Mouse (Mus musculus) kidney, embryonic 14.5 days (tissue): ENCODE data around the gene Adap1. TPM values are rescaled to one million over a fixed set of nuclear protein-coding genes. Genes with fewer than 3 reads are reported as not detected.
"Not testable (repeated sequence)": the region's sequence is repeated elsewhere in the genome, so short reads cannot be mapped to it uniquely, and the experiment has no call there.

Experiments used
- ATAC-seq: fragments of 200-750 bp; cut with Nextera tagmentation; 2 replicates; pipeline ENCODE4 v1.8.0; 2017; ENCODE audit warnings: moderate number of reproducible peaks, mild to moderate bottlenecking, moderate TSS enrichment, moderate library complexity; ENCODE audit not compliant: low FRiP score, low TSS enrichment
- H3K27ac ChIP-seq: fragments of 300-500 bp; sonication (generic); 2 replicates; pipeline ENCODE4 v1.5.1; 2014; ENCODE audit warnings: low read depth, mild to moderate bottlenecking, low read length, moderate library complexity, mixed read lengths
- H3K27me3 ChIP-seq: fragments of 300-500 bp; sonication (generic); 2 replicates; pipeline ENCODE4 v1.6.1; 2014; ENCODE audit warnings: mild to moderate bottlenecking, low read length; ENCODE audit not compliant: control insufficient read depth, insufficient read depth
- H3K36me3 ChIP-seq: fragments of 300-500 bp; sonication (generic); 2 replicates; pipeline ENCODE4 v1.6.1; 2014; ENCODE audit warnings: low read length, mixed read lengths; ENCODE audit not compliant: control insufficient read depth, insufficient read depth
- H3K4me1 ChIP-seq: fragments of 300-500 bp; sonication (generic); 2 replicates; pipeline ENCODE4 v1.6.1; 2014; ENCODE audit warnings: low read length, mixed read lengths; ENCODE audit not compliant: control insufficient read depth, insufficient read depth
- H3K4me2 ChIP-seq: fragments of 300-500 bp; sonication (generic); replicated peaks from 2 replicates; pipeline ENCODE4 v1.6.1; 2014; ENCODE audit warnings: low read depth, mild to moderate bottlenecking, low read length
- H3K4me3 ChIP-seq: fragments of 300-500 bp; sonication (generic); 2 replicates; pipeline ENCODE4 v1.5.1; 2014; ENCODE audit warnings: mild to moderate bottlenecking, low read length
- H3K9ac ChIP-seq: fragments of 300-500 bp; sonication (generic); 2 replicates; pipeline ENCODE4 v1.6.1; 2014; ENCODE audit warnings: low read depth, mild to moderate bottlenecking, low read length, moderate library complexity
- H3K9me3 ChIP-seq: fragments of 300-500 bp; sonication (generic); 2 replicates; pipeline ENCODE4 v1.6.1; 2016; ENCODE audit warnings: low read length; ENCODE audit not compliant: control insufficient read depth
- WGBS: fragments of 180-500 bp; shearing (Covaris S2); extraction: QIAGEN DNeasy Blood & Tissue Kit; methylation state at CpG from one replicate; pipeline ENCODE4 v1.1.7; 2014; 5-methylcytosine and 5-hydroxymethylcytosine counted together
- polyA plus RNA-seq: library from polyadenylated mRNA; unstranded; fragments of >200 nt; fragmentation: Nextera tagmentation; extraction: Ambion mirVana; gene quantifications from 2 replicates; pipeline ENCODE4 v1.2.1, GENCODE M21; 2014

Adap1 gene
- polyA plus RNA-seq, 1 experiment from 2014 or later: 0.89 TPM

DNA sequence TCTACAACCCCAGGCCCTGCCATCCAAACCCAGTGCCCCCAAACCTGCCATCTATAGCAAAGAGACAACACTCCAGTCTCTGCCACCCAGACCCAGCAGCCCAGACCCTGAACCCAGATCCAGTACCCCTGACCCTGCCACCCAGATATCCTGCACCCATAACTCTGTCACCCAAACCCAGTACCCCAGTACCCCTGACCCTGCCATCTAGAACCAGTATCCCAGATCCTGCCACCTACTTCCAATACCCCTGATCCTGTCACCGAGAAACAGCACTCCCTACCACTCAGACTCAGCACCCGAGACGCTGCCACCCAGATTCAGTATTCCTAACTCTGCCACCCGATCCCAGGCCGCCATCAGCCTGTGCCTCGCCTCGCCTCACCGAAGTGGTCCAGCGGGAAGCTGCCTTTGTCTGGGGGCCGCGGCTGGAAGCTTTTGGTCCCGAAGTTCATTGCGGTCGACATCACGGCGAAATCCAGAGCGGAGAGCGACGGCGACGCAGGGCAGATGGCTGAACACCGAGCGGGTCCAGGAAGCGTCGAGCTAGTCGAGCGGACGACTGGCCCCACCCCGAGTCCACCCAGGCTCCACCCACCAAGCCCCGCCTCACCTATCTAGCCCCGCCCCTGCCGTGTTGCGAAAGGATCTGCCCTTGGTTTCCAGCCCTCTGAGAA, 19.4 kb upstream of the Adap1 start:
- Histone ChIP-seq H3K36me3 (peaks cover 28% of the 10 kb centered on the region), H3K4me2 (peak overlapping the region; percentile 89), H3K9ac (peak overlapping the region; percentile 92), H3K27me3 (no peaks in the 10 kb centered on the region), H3K27ac (peak overlapping the region; percentile 83; the same call in 1 of the 2 replicates), H3K4me1 (peaks cover 13% of the 10 kb centered on the region; the same call in 1 of the 2 replicates), H3K4me3 (peak overlapping the region; percentile 93), H3K9me3 (no peaks in the 10 kb centered on the region)
- under 1% methylated on average over 33 of the region's 33 CpGs for WGBS
- ATAC-seq: peak; percentile 88

DNA sequence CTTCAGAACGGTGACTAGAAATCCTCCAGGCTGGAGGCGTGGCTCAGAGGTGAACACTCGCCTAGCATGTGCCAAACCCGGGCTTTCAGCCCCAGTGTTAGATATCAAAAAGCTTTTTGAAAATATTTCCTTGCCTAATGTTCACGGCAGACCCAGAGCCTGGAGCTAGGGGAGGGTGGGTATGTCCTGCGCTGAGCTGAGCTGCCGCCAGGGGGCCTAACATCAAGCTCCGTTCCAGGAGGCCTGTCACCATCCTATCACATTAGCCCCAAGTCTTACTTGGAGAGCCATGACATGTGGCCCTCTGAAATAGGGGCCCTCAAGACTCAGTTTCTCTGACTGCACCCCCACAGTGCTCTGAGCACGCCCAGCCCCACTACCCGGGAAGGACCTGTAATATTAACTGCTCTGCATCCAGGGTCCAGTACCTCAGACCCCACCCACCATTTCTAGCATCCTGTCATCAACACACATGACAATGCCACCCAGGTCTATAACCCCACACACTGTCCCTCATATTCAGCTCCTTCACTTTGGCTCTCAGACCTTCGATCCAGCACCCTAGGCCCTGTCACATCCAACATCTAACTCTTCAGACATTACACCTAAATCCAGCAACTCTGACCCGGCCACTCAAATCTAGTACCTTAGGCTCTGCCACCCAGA, 18.7 kb upstream of the Adap1 start:
- WGBS: 6% methylated on average over 12 of the region's 12 CpGs

DNA sequence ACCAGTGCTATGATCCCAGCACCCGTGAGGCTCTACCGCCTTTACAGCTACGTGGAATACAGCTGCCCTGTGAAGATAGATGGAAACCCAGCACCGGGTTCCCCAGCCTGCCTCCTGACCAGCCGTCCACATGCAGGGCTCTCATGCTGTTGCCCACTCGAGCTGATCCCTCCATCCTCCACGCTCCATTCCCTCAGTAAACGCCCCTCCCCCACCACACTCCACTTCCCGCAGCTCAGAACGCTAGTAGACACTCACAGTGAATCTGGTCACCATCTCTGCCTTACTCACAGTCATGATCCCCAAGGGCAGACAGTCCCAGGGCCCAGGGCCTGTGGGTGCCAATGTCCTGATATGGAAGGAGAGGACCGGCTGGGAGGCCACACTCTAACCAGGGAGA, 13.5 kb upstream of the Adap1 start:
- no peak for ATAC-seq
- peaks cover 64% of the 10 kb centered on the region for H3K36me3 ChIP-seq
- no peaks in the 10 kb centered on the region for H3K9me3 ChIP-seq
- WGBS: 67% methylated on average over 11 of the region's 11 CpGs
- H3K4me3 ChIP-seq: no peak overlapping the region
- H3K9ac ChIP-seq: no peak overlapping the region
- no peaks in the 10 kb centered on the region for H3K27me3 ChIP-seq
- peaks cover 11% of the 10 kb centered on the region; the same call in 1 of the 2 replicates for H3K4me1 ChIP-seq
- H3K27ac ChIP-seq: no peak overlapping the region
- H3K4me2 ChIP-seq: no peak overlapping the region

More for the DNA sequence above, 18.7 kb upstream of the Adap1 start:
- no peaks in the 10 kb centered on the region for H3K9me3 ChIP-seq
- H3K27ac ChIP-seq: peak overlapping the region; percentile 52; the same call in 1 of the 2 replicates
- H3K36me3 ChIP-seq: peaks cover 35% of the 10 kb centered on the region
- H3K4me3 ChIP-seq: peak overlapping the region; percentile 93
- H3K9ac ChIP-seq: peak overlapping the region; percentile 92
- peak; percentile 68 for ATAC-seq
- H3K4me2 ChIP-seq: peak overlapping the region; percentile 89
- peaks cover 13% of the 10 kb centered on the region; the same call in 1 of the 2 replicates for H3K4me1 ChIP-seq
- H3K27me3 ChIP-seq: no peaks in the 10 kb centered on the region

DNA sequence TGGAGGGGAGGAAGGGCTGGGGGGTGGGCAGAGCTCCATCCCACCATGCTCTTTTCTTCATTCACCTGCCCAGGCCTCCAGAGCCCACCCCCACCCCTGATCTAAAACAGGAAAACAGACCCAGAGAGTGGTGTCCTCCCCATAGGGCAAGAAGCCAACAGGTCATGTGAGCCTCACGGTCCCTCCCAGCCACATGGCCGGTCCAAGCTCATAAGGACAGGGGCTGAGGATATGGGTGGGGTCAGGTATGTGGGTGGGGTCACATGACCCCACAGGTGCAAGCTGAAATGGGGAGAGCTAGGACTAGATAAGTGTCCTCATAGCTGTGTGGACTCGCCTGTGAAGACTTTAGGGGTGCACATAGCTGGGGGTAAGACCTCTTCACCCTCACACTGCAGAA, 13.0 kb upstream of the Adap1 start:
- H3K27me3 ChIP-seq: no peaks in the 10 kb centered on the region
- H3K4me1 ChIP-seq: peaks cover 6% of the 10 kb centered on the region; the same call in 1 of the 2 replicates
- no peaks in the 10 kb centered on the region for H3K9me3 ChIP-seq
- H3K4me2 ChIP-seq: no peak overlapping the region
- 77% methylated on average over 3 of the region's 3 CpGs for WGBS
- ATAC-seq: no peak
- peaks cover 64% of the 10 kb centered on the region for H3K36me3 ChIP-seq
- H3K4me3 ChIP-seq: no peak overlapping the region
- H3K27ac ChIP-seq: no peak overlapping the region
- H3K9ac ChIP-seq: no peak overlapping the region

DNA sequence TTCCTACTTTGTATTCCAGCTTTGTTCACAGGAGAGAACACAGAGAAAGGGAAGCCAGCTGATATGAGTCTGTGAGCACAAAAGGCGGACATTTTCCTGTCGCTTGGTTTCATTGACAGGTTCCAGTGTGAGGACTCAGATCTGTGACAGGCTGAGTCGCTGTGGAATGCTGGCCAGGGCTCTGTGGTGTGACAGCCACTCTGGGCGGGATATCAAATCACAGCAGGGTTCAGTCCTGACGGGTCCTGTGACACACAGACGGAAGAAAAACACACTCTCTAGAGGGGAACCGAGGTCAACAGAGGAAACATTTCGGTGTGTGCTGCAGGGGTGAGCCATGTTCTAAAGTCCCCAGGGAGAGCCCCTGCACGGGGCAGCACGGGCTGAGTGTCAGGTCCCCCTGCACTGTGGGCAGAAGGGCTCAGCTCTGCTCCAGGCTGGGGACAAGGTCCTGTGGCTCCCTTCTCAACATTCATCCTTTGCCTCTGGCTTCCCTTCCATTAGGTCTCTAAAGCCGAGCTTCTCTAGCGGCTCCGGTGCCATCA, 12.5 kb upstream of the Adap1 start:
- H3K36me3 ChIP-seq: peaks cover 63% of the 10 kb centered on the region

DNA sequence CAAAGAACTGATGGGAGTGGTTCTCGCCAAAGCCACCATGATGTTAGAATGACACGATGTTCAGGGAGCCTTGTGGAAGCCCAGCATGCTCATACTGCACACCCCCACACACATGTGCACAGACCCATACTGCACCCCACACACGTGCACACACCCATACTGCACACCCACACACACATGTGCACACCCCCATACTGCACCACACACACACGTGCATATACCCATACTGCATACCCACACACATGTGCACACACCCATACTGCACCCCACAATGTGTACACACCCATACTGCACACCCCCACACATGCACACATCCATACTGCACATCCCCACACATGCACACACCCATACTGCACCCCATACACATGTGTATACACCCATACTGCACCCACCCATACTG, 10.2 kb upstream of the Adap1 start:
- Histone ChIP-seq H3K4me3 (no peak overlapping the region), H3K9ac (no peak overlapping the region), H3K4me1 (peaks cover 6% of the 10 kb centered on the region; the same call in 1 of the 2 replicates), H3K27ac (no peak overlapping the region), H3K9me3 (no peaks in the 10 kb centered on the region), H3K27me3 (no peaks in the 10 kb centered on the region), H3K36me3 (peaks cover 43% of the 10 kb centered on the region), H3K4me2 (no peak overlapping the region)
- no peak for ATAC-seq
- 89% methylated on average over 4 of the region's 4 CpGs for WGBS

More for the DNA sequence above, 12.5 kb upstream of the Adap1 start:
- peaks cover 6% of the 10 kb centered on the region; the same call in 1 of the 2 replicates for H3K4me1 ChIP-seq
- WGBS: 53% methylated on average over 13 of the region's 13 CpGs
- no peak overlapping the region for H3K4me2 ChIP-seq
- no peak for ATAC-seq
- no peak overlapping the region for H3K4me3 ChIP-seq
- H3K9ac ChIP-seq: no peak overlapping the region
- no peak overlapping the region for H3K27ac ChIP-seq
- no peaks in the 10 kb centered on the region for H3K27me3 ChIP-seq
- H3K9me3 ChIP-seq: no peaks in the 10 kb centered on the region

DNA sequence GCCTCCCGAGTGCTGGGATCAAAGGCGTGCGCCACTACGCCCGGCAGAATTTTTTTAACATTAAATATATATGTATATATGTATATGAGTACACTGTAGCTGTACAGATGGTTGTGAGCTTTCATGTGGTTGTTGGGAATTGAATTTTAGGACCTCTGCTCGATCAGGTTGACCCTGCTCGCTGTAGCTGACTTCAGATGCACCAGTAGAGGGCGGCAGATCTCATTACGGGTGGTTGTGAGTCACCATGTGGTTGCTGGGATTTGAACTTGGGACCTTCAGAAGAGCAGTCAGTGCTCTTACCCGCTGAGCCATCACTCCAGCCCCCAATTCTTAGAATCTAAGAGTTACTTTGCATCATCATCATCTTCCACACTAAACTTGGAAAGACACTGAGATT, 9.0 kb upstream of the Adap1 start:
- not testable (repeated sequence) for H3K27ac ChIP-seq, H3K4me3 ChIP-seq, H3K9ac ChIP-seq, H3K4me1 ChIP-seq, ATAC-seq, H3K4me2 ChIP-seq, H3K27me3 ChIP-seq, H3K9me3 ChIP-seq
- peaks cover 32% of the 10 kb centered on the region for H3K36me3 ChIP-seq
- 88% methylated on average over 10 of the region's 10 CpGs for WGBS

DNA sequence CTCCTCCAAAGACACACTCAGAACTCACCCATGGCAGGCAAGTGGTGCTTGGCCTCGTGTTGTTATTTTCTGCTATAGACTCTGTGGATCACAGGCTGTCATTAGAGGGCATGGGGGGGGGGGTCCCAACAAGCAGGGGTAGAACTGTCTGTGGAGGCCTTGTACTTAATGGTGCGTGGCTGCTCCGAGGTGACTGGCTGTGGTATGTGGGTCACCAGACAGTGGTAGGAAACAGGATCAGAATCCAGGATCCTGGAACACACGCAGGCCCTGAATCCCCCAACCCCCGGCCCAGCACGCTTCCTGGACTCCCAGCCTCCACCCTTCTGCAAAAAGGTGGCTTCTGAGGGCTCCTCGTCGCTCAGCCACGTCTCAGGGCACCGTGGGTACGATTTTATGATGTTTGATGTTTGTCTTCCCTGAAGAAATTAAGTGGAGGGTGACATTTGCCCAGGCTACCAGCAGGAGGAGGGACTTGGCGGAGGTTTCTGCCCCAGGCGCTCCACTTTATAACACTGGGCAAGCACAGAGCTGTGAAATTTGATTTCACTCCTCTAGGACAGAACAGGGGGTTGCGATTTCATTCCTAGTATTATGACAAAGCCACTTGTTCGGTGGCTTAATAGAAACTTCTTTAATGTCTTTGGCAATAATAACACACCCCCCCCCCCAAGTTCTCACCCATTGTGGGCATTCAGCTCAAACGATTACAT, 8.0 kb upstream of the Adap1 start:
- H3K27ac ChIP-seq: 0 out of 2 replicates have a peak overlapping the region, but pooled peaks have one; percentile 48
- WGBS: 41% methylated on average over 16 of the region's 16 CpGs

More for the DNA sequence above, 8.0 kb upstream of the Adap1 start:
- no peaks in the 10 kb centered on the region for H3K27me3 ChIP-seq
- H3K4me1 ChIP-seq: peaks cover 4% of the 10 kb centered on the region; the same call in 1 of the 2 replicates
- peak; percentile 40; the same call in 1 of the 2 replicates for ATAC-seq
- no peak overlapping the region for H3K4me3 ChIP-seq
- no peaks in the 10 kb centered on the region for H3K9me3 ChIP-seq
- peaks cover 22% of the 10 kb centered on the region for H3K36me3 ChIP-seq
- no peak overlapping the region for H3K4me2 ChIP-seq
- no peak overlapping the region for H3K9ac ChIP-seq
